Mouse (Mus musculus) small intestine, adult 10 weeks (tissue): ENCODE data around the gene Olfr459. TPM values are rescaled to one million over a fixed set of nuclear protein-coding genes. Genes with fewer than 3 reads are reported as not detected.

Experiments used
- polyA plus RNA-seq: library from polyadenylated mRNA; stranded (reverse); fragments of 350-450 nt; fragmentation: Illumina TruSeq; extraction: RNeasy Lipid Tissue Mini Kit (QIAGEN cat#74804); gene quantifications from one replicate; pipeline ENCODE4 v1.2.3, GENCODE M21; 2014; ENCODE audit warnings: low replicate concordance

The Olfr459 gene
- not detected for polyA plus RNA-seq

GRCm38 (mm10) chr6:41775077-41775476 lies at the start of gene Olfr459:
Gene Olfr459 (minus strand): TSS chr6:41775177.

Other genes with a start within 250 kb of the Olfr459 start
- gene Ephb6, start 169.7 kb downstream of the Olfr459 start, polyA plus RNA-seq = not detected
- gene Trpv6, start 138.8 kb downstream of the Olfr459 start, polyA plus RNA-seq = 0.19 TPM
- not detected for gene Trpv5, start 94.4 kb downstream of the Olfr459 start, polyA plus RNA-seq
- not detected for gene Llcfc1, start 90.7 kb downstream of the Olfr459 start, polyA plus RNA-seq
- gene Kel, start 70.8 kb downstream of the Olfr459 start, polyA plus RNA-seq = not detected
- gene Pip, start 72.4 kb upstream of the Olfr459 start, polyA plus RNA-seq = not detected
- gene Sval2, start 77.8 kb upstream of the Olfr459 start, polyA plus RNA-seq = not detected
- gene Sval1, start 176.5 kb upstream of the Olfr459 start, polyA plus RNA-seq = 1.7 TPM
- gene Sval3, start 193.0 kb upstream of the Olfr459 start, polyA plus RNA-seq = not detected